15 mouse cellular contexts compared by ENCODE assay signal in genomic region chr9:48455961-48456360, GRCm38 (mm10).
"Had no signal": no experiment of that assay in that cellular context is flagged by ENCODE, and none has a peak within 500 bp of the region (broad histone marks: within the 10 kb centered on the region; RNA-seq: fewer than 3 reads in every experiment).

No protein-coding gene starts in this region.

- H3K27me3 ChIP-seq: kidney, embryonic 15.5 days; liver, embryonic 13.5 days had no signal

- H3K9ac ChIP-seq: kidney, embryonic 15.5 days; liver, embryonic 13.5 days had no signal

- H3K9me3 ChIP-seq: kidney, embryonic 15.5 days; liver, embryonic 13.5 days had no signal

- H3K36me3 ChIP-seq: kidney, embryonic 15.5 days; liver, embryonic 13.5 days had no signal

- DNase-seq: kidney, adult 8-10 months; kidney, postnatal 10 days; kidney, postnatal 36 days; liver, embryonic 13.5 days; lung, adult 2 months; lung, postnatal 14 days; lung, postnatal 4 days; midbrain, embryonic 14.5 days; right cerebral cortex, adult 18-20 months; right cerebral cortex, postnatal 14 days; right cerebral cortex, postnatal 4 days; thymus, adult 18-20 months; thymus, postnatal 36 days had no signal

- H3K4me3 ChIP-seq: kidney, embryonic 15.5 days; liver, embryonic 13.5 days had no signal

- H3K4me2 ChIP-seq: kidney, embryonic 15.5 days; liver, embryonic 13.5 days; midbrain, embryonic 11.5 days had no signal

- H3K4me1 ChIP-seq: kidney, embryonic 15.5 days; liver, embryonic 13.5 days had no signal

- H3K27ac ChIP-seq: kidney, embryonic 15.5 days; liver, embryonic 13.5 days had no signal
